Mouse (Mus musculus) right cerebral cortex, adult 18-20 months (tissue): ENCODE measurements around the gene Cfap52.
A peak's percentile ranks its signal among the peaks of the same experiment; 100 is the strongest.

Experiments
- DNase-seq: peaks from one replicate; pipeline ENCODE4 v3.0.0; 2022; ENCODE audit warnings: mixed read lengths

Cfap52 gene

DNA sequence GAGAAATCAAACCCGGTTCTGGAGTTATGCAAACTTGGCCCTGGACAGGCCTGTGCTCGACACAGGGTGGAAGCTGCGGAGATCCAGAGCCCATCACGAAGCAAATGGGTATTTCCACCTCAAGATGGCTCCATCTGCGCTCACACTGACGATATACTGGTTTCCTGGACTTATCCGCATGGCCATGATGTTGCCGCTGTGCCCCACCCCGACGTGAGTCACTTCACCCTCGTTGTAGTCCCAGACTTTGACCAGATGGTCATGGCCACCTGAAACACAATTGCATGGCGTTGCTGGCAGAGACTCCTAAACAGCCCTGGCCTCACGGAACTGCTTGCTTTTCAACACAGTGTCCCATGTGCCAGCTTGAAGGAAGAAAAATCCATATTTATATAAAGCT is 40.5 kb downstream of the Cfap52 start:
- peak; percentile 23 for DNase-seq

DNA sequence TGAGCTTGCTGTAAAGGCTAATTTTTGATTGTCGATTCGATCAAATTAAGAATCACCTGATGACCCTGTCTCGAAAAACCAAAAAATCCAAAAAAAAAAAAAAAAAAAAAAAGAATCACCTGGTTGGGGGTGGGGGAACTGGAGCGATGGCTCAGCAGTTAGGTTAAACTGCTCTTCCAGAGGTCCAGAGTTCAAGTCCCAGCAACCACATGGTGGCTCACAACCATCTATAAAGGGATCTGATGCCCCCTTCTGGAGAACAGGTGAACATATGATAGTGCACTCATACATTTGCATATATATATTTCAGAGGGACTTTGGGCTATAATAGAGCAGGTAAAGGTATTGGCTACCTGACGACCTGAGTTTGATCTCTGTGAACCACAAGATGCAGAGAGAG is 41.7 kb downstream of the Cfap52 start:
- DNase-seq = no peak

DNA sequence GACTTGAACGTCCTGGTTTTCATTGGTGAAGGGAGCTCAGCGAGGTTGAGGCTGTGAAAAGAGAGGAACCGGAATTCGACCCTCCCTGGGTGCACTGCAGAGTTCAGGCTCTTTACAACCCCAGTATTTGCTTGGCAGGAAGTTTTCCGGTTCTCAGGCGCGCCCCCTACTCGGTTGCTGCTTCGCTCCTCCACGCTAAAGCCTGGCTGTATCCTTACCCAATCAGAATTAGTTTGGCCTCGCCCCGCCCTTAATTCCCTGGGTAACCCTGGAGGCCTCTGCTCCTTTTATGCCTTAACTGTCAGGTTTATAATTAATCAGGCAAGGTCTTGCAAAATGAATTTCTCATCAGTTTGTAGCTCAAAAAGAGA is 42.7 kb downstream of the Cfap52 start:
- peak; percentile 43 for DNase-seq

DNA sequence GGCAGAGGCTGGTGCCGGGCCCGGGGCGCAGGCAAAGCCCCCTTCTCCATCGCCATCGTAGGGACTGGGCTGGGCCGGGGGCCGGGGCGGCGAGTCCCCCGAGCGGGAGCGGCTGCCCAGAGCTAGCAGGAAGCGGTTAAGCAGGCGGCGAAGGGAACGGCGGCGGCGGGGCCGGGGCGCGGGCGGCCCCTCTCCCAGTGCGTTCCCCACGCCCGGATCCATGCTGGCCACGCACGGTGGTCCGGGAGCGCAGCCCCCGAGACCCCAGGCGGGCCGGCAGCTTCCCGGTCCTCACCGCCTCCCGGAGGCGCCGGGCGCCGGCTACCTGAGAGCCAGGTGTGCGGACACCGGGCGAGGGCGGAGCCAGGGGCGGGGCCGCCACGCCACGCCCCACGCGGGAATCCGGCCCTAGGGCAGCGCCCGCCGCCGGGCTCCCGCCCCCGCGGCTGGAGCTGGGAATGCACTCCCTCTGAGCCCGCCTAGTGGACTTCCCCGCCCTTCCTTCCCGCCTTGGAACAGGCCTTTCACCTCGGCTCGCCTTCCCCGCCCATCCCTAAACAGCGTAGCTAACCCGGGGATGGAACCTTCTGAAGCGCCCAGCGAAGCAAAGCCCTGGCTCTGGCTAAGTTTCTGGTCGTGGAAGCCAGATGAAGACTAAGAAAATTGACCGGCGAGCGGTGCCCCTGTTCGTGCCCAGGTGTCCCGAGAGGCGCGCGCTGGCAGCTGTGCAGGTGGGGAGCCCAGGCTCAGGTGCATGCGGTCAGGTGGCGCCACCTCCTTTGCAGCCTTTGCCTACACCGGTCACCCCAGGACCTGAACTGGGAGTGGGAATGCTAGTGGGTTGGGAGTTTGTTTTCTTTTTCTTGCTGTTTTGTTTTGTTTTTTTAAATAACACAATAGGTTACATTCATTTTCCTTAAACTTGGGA is 43.4 kb downstream of the Cfap52 start, which contains the start of gene Usp43:
Gene Usp43 (minus strand): TSS at position 327 of the 928 bp plus-strand sequence.
- peak; percentile 8 for DNase-seq

DNA sequence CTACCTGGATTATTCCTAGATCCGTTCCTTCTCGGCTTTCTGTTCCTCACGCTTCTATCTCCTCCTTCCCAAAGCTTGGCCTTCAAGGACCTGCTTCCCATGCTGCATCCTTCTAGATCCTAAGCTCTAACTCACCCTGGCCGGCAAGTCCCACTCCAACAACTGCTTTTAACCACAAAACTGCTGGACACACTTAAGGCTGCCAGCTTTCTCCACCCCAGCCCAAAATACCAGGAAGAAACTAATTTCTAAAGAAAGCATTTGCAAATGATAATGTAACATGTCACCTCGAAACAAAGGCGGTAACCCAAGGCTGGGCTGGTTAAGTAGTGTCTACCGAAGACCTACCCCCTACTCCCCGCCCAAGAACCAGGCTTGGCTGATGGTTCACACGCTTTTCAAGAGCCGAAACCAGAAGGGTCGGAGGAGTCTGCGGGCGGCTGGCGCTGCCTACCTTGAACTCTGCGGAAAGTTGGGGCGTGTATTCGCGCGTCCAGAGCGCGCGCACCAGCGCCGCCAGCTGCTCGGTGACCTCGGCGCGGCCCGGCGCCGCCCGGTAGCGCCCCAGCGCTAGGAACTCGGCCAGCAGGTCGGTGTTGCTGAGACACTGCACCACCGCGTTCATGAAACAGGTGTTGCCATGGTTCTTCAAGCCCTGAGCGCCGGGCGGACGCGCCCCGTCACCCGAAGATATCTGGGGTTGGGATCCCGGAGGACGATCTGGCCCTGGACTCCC is 44.2 kb downstream of the Cfap52 start:
- peak; percentile 23 for DNase-seq

DNA sequence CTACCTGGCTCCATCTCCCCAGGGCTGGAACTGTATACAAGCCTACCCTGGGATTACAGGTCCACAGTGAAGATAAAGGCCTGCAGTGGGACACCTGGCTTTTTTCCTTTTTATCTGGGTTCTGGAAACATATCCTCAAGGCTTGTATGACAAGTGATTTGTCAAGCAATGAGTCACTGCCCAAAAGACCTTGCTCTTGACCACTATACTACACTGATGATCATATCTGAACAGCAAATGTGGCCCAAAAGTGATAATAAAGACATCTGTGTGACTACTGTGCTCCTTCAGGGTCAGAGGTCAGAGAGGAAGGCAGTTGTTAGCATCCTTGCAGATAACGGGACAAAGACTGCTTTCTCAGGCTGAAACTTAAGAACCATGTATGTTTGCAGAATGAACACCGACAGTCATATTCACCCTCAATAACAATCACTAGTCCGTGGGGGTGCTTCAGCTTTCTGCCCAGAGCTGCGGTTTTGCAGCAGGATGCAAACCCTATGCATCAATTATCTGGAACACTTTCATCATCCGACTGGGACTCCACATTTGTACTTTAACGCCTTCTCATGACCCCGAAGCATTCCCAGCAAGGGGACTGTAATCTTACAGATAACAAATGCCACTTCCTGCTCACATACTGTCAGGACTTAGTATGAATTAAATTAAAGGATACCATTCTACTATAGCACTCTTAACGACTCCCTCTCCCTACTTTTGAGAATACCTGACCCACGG is 45.1 kb downstream of the Cfap52 start:
- no peak for DNase-seq

DNA sequence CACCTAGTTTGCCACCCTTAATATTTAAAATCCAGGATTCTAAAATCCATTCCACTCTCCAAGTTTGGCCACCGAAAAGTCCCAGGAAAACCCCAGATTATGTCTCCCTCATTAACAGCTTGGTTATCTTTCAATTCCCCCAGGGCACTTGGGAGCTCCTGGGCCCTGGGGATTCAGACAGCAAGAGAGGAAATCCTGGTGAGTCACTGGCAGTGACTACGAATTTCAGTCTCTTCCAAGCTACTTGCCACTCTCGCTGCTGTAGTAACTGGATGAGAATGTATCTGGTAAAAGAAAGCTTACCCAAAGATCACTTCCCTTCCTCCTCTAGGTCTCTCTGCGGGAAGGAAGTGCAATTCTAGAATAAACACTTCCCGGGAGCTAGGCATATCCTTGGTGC is 45.9 kb downstream of the Cfap52 start:
- DNase-seq = no peak

DNA sequence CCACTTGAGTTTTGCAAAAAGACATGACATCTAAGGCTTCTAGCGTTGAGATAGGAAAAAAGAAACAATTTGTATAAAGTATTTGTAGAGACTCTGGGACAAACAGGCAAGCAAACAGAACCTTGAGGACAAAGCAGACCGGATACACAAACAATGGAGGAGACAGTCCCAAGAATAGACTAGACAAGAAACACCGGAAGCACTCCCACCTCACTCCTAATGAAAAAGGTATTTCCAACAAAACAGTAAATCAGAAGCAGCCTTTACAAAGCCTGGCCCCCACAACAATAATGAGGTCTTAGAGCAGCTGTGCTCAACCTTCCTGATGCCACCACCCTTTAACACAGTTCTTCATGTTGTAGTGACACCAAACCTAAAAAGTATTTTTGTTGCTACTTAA is 48.3 kb downstream of the Cfap52 start:
- no peak for DNase-seq

DNA sequence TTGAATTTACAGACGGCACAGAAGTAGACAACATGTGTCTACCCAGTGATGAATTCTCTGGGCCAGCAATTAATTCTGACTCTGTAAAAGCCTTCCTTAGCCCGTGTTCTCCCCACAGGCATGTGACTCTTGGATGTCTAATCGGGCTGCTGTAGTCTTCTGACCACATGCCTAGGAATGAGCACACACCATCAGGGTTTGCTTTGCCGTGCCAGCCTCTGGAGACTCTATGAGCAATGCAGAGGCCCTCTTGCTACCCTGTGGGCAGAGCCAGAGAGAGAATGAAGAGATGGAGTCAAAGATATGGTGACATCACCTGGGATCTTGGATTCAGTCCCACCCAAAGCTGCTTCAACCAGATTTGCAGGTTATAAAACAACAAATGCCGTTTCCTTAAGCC is 54.4 kb downstream of the Cfap52 start:
- no peak for DNase-seq

DNA sequence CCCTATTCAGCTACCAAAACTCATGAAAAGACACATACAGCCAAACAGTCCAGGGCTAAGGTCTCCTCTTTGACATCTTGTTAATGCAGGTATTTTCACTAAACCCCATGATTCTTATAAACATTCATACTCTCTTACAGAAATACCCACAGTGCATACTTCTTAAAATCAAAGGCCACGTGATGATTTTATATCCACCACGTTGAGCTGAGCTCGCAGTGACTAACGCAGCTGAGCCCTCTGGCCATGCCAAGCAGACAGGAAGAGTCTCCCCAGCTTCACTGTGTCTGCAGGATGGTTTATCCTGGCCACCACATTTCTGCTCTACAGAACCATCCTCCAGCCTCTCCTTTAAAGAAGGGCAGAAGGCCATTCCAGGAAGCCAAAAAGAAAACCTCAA is 61.7 kb downstream of the Cfap52 start:
- DNase-seq = no peak

DNA sequence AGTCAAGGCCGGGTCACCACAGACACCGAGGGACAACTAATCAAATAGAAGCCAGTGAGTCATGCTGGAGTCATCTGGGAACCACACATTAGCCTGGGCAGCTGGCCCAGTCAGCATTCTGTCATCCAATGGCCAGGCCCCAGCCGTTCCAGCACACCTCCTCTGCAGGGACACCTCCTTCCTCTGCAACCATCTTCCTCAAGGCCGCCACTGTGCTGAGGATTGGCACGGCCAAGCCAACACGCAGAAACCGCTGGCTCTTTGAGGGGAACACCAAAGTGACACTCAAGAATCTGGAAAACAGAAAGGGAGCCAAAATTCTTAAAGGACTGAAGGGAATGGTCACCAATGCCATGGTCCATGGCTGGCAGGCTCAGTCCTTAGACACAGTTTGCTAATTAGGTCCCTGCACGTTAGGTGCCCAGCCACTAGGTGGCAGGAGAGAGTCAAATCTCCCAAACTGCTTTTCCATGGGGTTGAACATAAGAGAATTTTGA is 68.3 kb downstream of the Cfap52 start:
- peak; percentile 57 for DNase-seq

DNA sequence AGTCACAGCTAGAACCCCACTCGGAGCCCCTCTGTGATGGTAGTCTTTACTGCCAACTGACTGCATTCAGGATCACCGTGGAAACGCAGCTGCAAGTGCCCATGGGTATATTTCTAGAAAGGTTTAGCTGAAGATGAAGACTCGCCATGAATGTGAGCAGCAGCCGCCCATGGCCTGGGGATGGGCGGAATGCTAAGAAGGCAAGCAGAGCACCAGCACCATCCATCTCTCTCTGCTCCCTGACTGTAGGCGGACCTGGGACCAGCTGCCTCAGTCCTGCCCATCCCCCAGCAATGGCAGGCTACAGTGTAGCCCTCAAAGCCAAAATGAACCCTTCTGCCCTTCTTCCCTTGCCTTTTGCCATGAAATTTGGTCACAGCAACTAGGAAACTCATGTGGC is 69.8 kb downstream of the Cfap52 start:
- peak; percentile 6 for DNase-seq

DNA sequence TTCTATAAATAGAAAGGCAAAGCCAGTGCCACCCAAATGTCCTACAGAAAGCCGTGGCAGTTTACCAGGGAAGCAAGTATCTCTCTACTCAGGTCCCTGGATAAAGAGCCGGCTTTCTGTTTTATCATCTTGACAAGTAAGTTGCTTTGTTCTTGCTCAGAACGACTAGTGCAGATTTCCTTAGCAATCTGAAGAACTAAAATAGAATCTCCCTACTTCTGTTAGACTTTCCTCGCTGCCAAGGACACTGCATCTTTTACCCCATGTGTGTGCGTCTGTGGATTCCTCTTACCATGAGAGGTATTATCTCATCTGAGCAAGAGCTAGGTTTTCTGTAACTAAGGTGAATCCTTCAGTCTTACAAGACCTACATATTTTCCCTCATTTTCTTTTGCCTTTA is 76.9 kb downstream of the Cfap52 start:
- peak; percentile 26 for DNase-seq

DNA sequence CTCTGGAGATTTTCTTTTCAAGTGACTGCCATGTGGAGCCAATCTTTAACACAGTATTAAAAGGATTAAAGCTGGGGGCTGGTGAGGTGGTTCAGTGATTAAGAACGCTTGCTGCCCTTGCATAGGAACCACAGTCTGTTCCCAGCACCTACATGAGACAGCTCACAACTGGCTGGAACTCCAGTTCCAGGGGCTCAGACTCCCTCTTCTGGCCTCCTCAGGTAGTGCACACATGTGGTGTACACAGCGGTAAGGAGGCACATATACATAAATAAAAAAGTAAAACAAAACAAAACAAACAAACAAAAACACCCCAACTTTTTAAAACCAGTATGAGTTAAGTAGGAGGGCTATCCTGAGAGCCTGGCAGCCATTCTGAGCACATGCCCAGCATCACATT is 79.5 kb downstream of the Cfap52 start:
- no peak for DNase-seq
